Mouse (Mus musculus) limb, embryonic 15.5 days (tissue): ENCODE measurements around the gene Tmc7. TPM values are rescaled to one million over a fixed set of nuclear protein-coding genes. Genes with fewer than 3 reads are reported as not detected.

Experiments used
- ATAC-seq: fragments of 200-750 bp; cut with Nextera tagmentation; 2 replicates; pipeline ENCODE4 v1.8.0; 2017; ENCODE audit warnings: low read depth, moderate TSS enrichment; ENCODE audit not compliant: insufficient number of reproducible peaks, low FRiP score, low TSS enrichment
- H3K27ac ChIP-seq: fragments of 300-500 bp; sonication (generic); 2 replicates; pipeline ENCODE4 v1.5.1; 2015; ENCODE audit warnings: moderate library complexity, mild to moderate bottlenecking, inconsistent platforms
- H3K27me3 ChIP-seq: fragments of 300-500 bp; sonication (generic); 2 replicates; pipeline ENCODE4 v1.6.1; 2015; ENCODE audit warnings: inconsistent platforms
- H3K36me3 ChIP-seq: fragments of 300-500 bp; sonication (generic); 2 replicates; pipeline ENCODE4 v1.6.1; 2015; ENCODE audit warnings: inconsistent platforms
- H3K4me1 ChIP-seq: fragments of 300-500 bp; sonication (generic); 2 replicates; pipeline ENCODE4 v1.6.1; 2015; ENCODE audit warnings: inconsistent platforms
- H3K4me2 ChIP-seq: fragments of 300-500 bp; sonication (generic); 2 replicates; pipeline ENCODE4 v1.6.1; 2015; ENCODE audit warnings: mild to moderate bottlenecking, inconsistent platforms
- H3K4me3 ChIP-seq: fragments of 300-500 bp; sonication (generic); 2 replicates; pipeline ENCODE4 v1.5.1; 2015; ENCODE audit warnings: mild to moderate bottlenecking, inconsistent platforms
- H3K9ac ChIP-seq: fragments of 300-500 bp; sonication (generic); 2 replicates; pipeline ENCODE4 v1.6.1; 2015; ENCODE audit warnings: inconsistent platforms
- H3K9me3 ChIP-seq: fragments of 300-500 bp; sonication (generic); 2 replicates; pipeline ENCODE4 v1.6.1; 2016; ENCODE audit warnings: inconsistent platforms
- WGBS: fragments of 180-500 bp; shearing (Covaris S2); methylation state at CpG from one replicate; pipeline ENCODE4 v1.1.7; 2015; 5-methylcytosine and 5-hydroxymethylcytosine counted together
- polyA plus RNA-seq: library from polyadenylated mRNA; unstranded; fragments of >200 nt; fragmentation: Nextera tagmentation; extraction: Ambion mirVana; gene quantifications from 2 replicates; pipeline ENCODE4 v1.2.1, GENCODE M21; 2015

The Tmc7 gene
- polyA plus RNA-seq, 1 experiment from 2014 or later = 3.8 TPM

DNA sequence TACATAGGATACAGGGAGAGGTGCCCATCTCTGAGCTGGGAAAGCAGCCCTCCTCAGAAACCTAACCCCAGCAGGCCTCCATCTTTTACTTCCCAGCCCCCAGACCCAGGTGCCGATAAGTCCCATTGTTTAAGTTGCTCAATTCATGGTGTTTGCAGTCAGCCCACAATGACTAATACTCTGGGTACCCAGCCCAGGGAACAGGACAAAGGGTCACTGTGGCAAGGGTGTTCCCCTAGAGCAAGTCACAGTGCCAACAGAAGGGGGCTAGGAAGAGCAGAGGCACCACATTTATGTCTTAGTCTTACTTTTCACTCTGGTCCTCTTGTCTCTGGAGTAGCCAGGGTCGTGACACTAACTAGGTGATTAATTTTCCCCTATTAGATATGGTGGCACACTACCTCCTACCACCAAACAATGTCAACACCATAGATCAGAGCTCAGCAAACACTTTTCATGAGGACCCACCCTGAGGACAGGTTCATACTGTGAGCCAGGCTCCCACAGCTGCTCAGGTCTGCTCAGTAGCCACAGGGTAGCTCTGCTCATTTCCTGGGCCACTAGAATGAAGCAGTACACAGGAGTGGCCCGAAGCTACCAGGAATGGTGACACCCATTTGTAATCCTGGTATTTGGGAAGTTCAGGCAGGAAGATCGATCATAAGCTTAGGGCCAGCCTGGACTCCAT lies 89.5 kb downstream of the Tmc7 start:
- H3K27ac ChIP-seq = no peak overlapping the region
- peaks cover 5% of the 10 kb centered on the region for H3K27me3 ChIP-seq
- H3K9ac ChIP-seq = no peak overlapping the region
- peaks cover 5% of the 10 kb centered on the region; the same call in 1 of the 2 replicates for H3K9me3 ChIP-seq
- H3K4me2 ChIP-seq = no peak overlapping the region
- peaks cover 18% of the 10 kb centered on the region for H3K4me1 ChIP-seq
- no peak overlapping the region for H3K4me3 ChIP-seq
- H3K36me3 ChIP-seq = peaks cover 6% of the 10 kb centered on the region
- ATAC-seq = no peak
- 76% methylated on average over 4 of the region's 4 CpGs for WGBS

DNA sequence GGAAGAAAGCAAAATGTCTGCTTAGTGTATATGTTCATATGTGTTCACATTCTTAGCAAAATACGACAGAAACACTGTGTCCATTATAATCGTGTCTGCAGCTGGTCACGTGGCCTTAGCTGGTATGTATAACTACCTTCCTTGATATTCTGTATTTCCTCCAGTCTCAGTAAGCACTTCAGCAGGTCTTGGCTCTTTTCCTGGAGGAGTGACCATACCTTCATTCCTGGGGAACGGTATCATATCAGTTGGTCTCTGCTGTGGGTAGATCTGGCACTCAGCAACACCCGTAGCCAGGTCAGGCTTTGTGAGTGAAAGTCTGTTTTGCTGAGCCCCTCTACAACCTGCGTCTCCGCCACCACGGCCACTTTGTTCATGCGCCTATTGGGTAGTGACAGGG lies 90.6 kb downstream of the Tmc7 start:
- peaks cover 7% of the 10 kb centered on the region for H3K27me3 ChIP-seq
- H3K36me3 ChIP-seq = peaks cover 15% of the 10 kb centered on the region
- no peak overlapping the region for H3K4me2 ChIP-seq
- no peak overlapping the region for H3K27ac ChIP-seq
- peaks cover 5% of the 10 kb centered on the region; the same call in 1 of the 2 replicates for H3K9me3 ChIP-seq
- H3K4me3 ChIP-seq = no peak overlapping the region
- H3K9ac ChIP-seq = no peak overlapping the region
- no peak for ATAC-seq
- 81% methylated on average over 9 of the region's 9 CpGs for WGBS
- peaks cover 25% of the 10 kb centered on the region for H3K4me1 ChIP-seq

DNA sequence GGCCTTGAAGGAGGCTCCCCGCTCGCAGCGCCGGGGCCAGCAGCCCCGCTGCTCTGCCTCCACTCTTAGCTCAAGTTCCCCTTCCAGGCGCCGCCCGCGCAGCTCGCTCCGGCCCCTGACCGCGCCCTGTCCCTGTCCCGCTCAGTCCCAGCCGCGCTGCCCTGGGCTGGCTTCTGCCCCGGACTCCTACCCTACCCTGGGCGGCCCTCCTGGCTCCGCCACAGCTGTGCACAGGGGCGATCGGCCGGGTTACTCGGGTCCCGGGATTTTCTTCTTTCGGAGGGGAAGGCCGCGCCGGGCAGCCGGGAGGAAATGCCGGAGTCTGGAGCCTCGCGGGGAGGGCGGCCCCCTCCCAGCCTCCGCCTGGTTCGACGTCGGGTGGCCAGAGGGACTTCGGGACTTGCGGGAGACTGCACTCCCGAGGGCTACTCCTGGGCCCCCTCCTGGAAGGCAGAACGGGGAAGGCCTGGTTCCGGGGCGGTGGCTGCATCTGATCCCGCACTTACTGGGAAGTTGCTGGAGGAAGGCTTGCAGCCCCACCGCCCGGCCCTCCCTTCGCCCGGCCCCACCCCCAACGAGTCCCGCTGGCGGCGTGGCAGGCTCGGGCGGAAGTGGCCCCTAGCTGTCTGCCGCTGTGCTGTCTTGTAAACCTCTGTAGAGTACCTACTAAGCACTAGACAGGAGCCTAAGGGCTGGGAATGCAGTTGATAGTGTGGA lies 92.9 kb downstream of the Tmc7 start, which contains the start of gene Itpripl2:
Gene Itpripl2, minus strand, starts transcription at position 545 of the 717 bp plus-strand sequence.
- H3K4me1 ChIP-seq = peaks cover 43% of the 10 kb centered on the region

DNA sequence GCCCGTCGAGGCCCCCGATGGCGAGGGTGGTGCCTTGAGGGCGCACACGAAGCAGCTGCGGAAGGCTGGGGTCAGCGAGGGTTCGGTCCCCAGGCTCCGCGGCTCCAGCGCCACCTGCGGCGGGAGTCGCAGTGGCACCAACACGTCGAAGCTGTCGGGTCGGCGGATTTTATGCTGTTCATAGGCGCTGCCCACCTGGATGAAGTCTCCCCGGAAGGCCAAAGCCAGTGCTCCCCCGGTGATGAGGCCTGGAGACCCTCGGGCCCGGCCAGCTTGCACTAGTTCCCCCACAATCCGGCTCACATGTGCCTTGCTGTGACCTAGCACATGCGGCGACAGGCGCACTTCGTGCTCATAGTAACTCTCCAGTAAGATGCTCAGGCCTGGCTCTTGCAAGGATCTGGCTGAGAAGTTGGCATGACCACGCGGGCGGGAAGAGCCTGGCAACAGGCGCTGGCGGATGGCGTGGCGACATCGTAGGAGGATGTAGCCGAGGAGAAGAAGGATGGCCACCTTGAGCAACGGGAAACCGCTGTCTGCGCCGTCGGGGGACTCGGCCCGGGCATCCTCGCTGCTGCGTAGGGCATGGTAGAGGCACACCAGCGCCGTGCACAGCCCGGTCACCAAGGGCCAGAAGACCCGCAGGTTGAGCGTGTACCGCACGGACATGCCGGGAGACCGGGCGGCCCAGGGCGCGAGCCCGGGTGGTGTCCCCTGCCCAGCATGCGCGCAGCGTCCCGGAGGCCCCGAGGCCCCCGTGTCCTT lies 93.7 kb downstream of the Tmc7 start:
- H3K27ac ChIP-seq = peak overlapping the region; percentile 89
- H3K27me3 ChIP-seq = peaks cover 7% of the 10 kb centered on the region
- H3K36me3 ChIP-seq = peaks cover 21% of the 10 kb centered on the region
- no peaks in the 10 kb centered on the region for H3K9me3 ChIP-seq
- H3K4me1 ChIP-seq = peaks cover 43% of the 10 kb centered on the region
- peak overlapping the region; percentile 75 for H3K4me3 ChIP-seq
- ATAC-seq = peak; percentile 38; the same call in 1 of the 2 replicates
- 4% methylated on average over 67 of the region's 67 CpGs for WGBS
- peak overlapping the region; percentile 86 for H3K4me2 ChIP-seq
- peak overlapping the region; percentile 90 for H3K9ac ChIP-seq

More for the DNA sequence above, 92.9 kb downstream of the Tmc7 start, which contains the start of gene Itpripl2:
- Histone ChIP-seq H3K27ac (peak within 1 kb of the TSS; percentile 89), H3K4me2 (peak within 1 kb of the TSS; percentile 86), H3K4me3 (peak within 1 kb of the TSS; percentile 75), H3K9ac (peak within 1 kb of the TSS; percentile 90), H3K9me3 (no peaks in the 10 kb centered on the region), H3K27me3 (peaks cover 7% of the 10 kb centered on the region), H3K36me3 (peaks cover 18% of the 10 kb centered on the region)
- ATAC-seq = peak; percentile 80
- under 1% methylated on average over 54 of the region's 55 CpGs for WGBS

DNA sequence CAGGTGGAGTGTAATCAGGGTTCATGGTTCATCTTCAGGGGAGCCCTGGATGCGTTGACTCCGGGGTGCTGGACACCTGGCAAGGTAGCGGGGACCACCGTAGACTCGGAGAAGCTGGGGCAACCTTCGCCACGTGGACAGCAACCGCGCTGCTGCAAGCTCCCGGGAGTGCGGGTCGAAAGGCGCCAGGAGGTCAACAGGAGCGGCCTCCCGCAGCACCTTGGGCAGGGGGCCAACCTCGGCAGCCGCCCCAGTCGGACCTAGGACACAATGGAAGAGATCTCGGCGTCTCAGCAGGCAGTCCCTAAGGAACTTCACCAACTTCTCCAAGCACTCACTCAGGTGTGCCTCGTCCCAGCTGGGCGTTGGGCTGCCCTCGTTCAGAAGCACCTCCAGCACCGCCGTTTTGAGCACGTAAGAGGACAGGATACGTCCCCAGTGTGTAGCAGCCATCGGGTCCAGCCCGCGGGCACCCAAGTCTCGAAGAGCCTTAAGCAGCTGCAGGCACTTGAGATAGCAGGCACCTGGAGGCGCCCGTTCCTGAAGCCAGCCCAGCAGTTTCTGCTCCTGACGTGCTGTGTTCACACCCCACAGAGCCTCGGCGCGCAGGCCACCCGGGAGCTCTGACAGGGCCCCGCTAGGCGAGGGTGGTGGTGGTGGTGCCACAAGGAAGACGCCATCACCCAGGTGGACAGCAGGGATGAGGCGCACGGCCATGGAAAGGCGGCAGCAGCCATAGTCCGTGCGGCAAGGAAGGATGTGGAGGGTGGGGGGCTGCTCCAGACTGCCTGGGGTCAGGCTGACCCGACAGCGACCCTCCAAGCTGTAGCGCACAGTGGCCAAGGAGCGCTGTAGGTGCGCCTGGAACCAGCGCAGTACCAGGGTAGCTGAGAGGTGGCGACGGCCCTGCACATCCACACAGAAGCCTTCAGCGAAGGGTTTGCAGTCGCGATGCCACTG lies 94.5 kb downstream of the Tmc7 start:
- H3K4me1 ChIP-seq = peaks cover 43% of the 10 kb centered on the region
- no peaks in the 10 kb centered on the region for H3K9me3 ChIP-seq
- peaks cover 7% of the 10 kb centered on the region for H3K27me3 ChIP-seq
- peaks cover 30% of the 10 kb centered on the region for H3K36me3 ChIP-seq
- ATAC-seq = no peak
- peak overlapping the region; percentile 86 for H3K4me2 ChIP-seq
- peak overlapping the region; percentile 90; the same call in 1 of the 2 replicates for H3K9ac ChIP-seq
- H3K4me3 ChIP-seq = peak overlapping the region; percentile 75
- WGBS = 41% methylated on average over 57 of the region's 57 CpGs
- H3K27ac ChIP-seq = no peak overlapping the region

DNA sequence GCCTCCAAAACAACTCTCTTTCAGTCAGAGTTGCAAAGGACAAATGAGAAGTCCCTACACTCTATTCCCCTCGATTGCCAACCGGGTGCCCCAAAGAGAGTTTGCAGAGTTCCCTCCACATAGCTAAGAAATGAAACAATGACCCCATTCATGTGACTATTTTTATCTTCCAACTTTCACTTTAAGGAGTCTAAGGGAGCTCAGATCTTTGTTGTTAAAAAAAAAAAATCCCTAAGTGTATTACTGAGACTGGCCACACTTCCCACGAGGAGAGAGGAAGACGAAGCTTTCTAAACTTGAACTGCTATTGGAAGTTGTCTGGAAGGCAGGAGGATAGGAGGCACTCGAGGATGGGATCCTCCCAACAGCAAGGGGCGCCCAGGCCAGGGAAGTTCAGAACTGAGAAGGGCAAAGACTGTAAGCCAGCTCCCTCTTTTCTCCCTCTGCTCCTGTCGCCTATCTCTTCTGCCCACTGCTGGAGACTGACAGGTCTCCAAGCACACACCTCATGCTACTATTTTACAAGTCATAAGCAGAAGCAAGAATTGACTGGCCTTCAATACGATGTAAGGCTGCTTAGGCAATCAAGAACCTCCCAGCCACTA lies 96.4 kb downstream of the Tmc7 start:
- peaks cover 7% of the 10 kb centered on the region for H3K27me3 ChIP-seq
- H3K36me3 ChIP-seq = peaks cover 33% of the 10 kb centered on the region
- ATAC-seq = no peak
- peaks cover 43% of the 10 kb centered on the region for H3K4me1 ChIP-seq
- no peak overlapping the region for H3K9ac ChIP-seq
- WGBS = 33% methylated on average over 8 of the region's 8 CpGs
- no peak overlapping the region; the same call in 1 of the 2 replicates for H3K27ac ChIP-seq
- no peaks in the 10 kb centered on the region for H3K9me3 ChIP-seq
- H3K4me2 ChIP-seq = peak overlapping the region; percentile 32
- H3K4me3 ChIP-seq = peak overlapping the region; percentile 7

DNA sequence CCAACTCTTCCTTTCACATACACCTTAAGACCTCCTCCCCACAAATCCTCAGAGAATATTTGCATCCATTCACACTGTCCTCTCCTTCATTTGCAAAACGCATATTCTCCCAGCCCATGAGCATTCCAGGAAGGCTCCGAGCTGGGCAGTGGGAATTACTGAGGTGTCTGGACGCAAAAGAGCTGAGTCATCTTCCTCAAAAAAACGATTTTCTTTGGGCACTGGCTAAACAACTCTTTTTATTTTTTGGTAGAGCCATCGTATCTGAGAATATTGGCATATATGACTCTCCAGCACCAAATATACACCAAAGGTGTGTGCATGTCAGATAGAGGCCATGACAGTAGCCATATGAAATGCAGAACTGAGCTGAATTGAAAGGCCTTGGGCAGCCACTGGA lies 97.6 kb downstream of the Tmc7 start:
- Histone ChIP-seq H3K27ac (no peak overlapping the region), H3K36me3 (peaks cover 35% of the 10 kb centered on the region), H3K4me2 (no peak overlapping the region), H3K9me3 (no peaks in the 10 kb centered on the region), H3K9ac (no peak overlapping the region), H3K4me1 (peaks cover 39% of the 10 kb centered on the region), H3K27me3 (peaks cover 7% of the 10 kb centered on the region), H3K4me3 (no peak overlapping the region)
- no peak for ATAC-seq
- WGBS = 64% methylated on average over 5 of the region's 5 CpGs

Other genes with a start within 250 kb of the Tmc7 start
- gene Syt17, start 136.5 kb downstream of the Tmc7 start, polyA plus RNA-seq = 1.2 and 1.6 TPM in 2 replicates
- 7.7 and 9.8 TPM in 2 replicates for gene Itpripl2, start 92.8 kb downstream of the Tmc7 start, polyA plus RNA-seq
- 71.6 and 78.6 TPM in 2 replicates for gene Coq7, start 51.4 kb downstream of the Tmc7 start, polyA plus RNA-seq
- gene Tmc5, start 12.6 kb upstream of the Tmc7 start, polyA plus RNA-seq = 0.24 and 0.56 TPM in 2 replicates
- 78.2 and 80.9 TPM in 2 replicates for gene Gde1, start 121.0 kb upstream of the Tmc7 start, polyA plus RNA-seq
- gene Ccp110, start 127.8 kb upstream of the Tmc7 start, polyA plus RNA-seq = 12.7 and 16.2 TPM in 2 replicates
- 65.3 and 66.3 TPM in 2 replicates for gene Vps35l, start 155.5 kb upstream of the Tmc7 start, polyA plus RNA-seq